Mouse (Mus musculus): ENCODE results near the gene Tmem131l. TPM values are rescaled to one million over a fixed set of nuclear protein-coding genes. Genes with fewer than 3 reads are reported as not detected.

Tmem131l gene
- 81.5 and 84.3 TPM in 2 replicates for polyA plus RNA-seq (2016; fragmentation: Nextera tagmentation; extraction: Ambion mirVana)

GRCm38 (mm10) chr3:84039646-84040475 lies at the start of gene Tmem131l:
TSS of gene Tmem131l (minus strand) at chr3:84040175.
- Histone ChIP-seq H3K27me3 (no peaks in the 10 kb centered on the region), H3K4me1 (peaks cover 30% of the 10 kb centered on the region), H3K4me2 (replicated peaks) (peak within 1 kb of the TSS; percentile 88), H3K9me3 (replicated peaks) (no peaks in the 10 kb centered on the region), H3K27ac (peak within 1 kb of the TSS; percentile 94), H3K9ac (peak within 1 kb of the TSS; percentile 88), H3K4me3 (peak within 1 kb of the TSS; percentile 80), H3K36me3 (no peaks in the 10 kb centered on the region)
- ATAC-seq (ENCODE audit: low FRiP score), result peak; percentile 94
- 2% methylated on average over 93 of the region's 100 CpGs for WGBS

GRCm38 (mm10) chr3:84086921-84087320 lies 46.9 kb upstream of the Tmem131l start:
- H3K27me3 ChIP-seq, result no peaks in the 10 kb centered on the region
- no peak overlapping the region for H3K4me3 ChIP-seq
- no peak overlapping the region for H3K27ac ChIP-seq
- no peak overlapping the region for H3K4me2 ChIP-seq (replicated peaks)
- no peaks in the 10 kb centered on the region for H3K36me3 ChIP-seq
- H3K9ac ChIP-seq, result no peak overlapping the region
- no peaks in the 10 kb centered on the region for H3K4me1 ChIP-seq
- peaks cover 4% of the 10 kb centered on the region; the same call in 1 of the 2 replicates for H3K9me3 ChIP-seq (replicated peaks)
- WGBS, result 68% methylated on average over 2 of the region's 2 CpGs
- no peak for ATAC-seq (ENCODE audit: low FRiP score)

- Histone ChIP-seq H3K9me3 (replicated peaks) (peaks cover 5% of the 10 kb centered on the region; the same call in 1 of the 2 replicates), H3K27ac (no peak overlapping the region), H3K4me3 (no peak overlapping the region), H3K9ac (no peak overlapping the region), H3K27me3 (no peaks in the 10 kb centered on the region), H3K4me1 (no peaks in the 10 kb centered on the region), H3K36me3 (no peaks in the 10 kb centered on the region), H3K4me2 (replicated peaks) (no peak overlapping the region)
- ATAC-seq (ENCODE audit: low FRiP score), result no peak
- 94% methylated on average over 7 of the region's 7 CpGs for WGBS
Observed at GRCm38 (mm10) chr3:84086337-84086736, 46.4 kb upstream of the Tmem131l start.

- Histone ChIP-seq H3K4me3 (no peak overlapping the region), H3K9me3 (replicated peaks) (peaks cover 5% of the 10 kb centered on the region; the same call in 1 of the 2 replicates), H3K9ac (no peak overlapping the region), H3K27ac (no peak overlapping the region), H3K27me3 (no peaks in the 10 kb centered on the region), H3K36me3 (no peaks in the 10 kb centered on the region), H3K4me2 (replicated peaks) (no peak overlapping the region), H3K4me1 (no peaks in the 10 kb centered on the region)
- ATAC-seq (ENCODE audit: low FRiP score), result no peak
- WGBS, result 50% methylated on average over 9 of the region's 9 CpGs
Observed at GRCm38 (mm10) chr3:84085429-84085828, 45.5 kb upstream of the Tmem131l start.

GRCm38 (mm10) chr3:84081208-84081722 lies 41.3 kb upstream of the Tmem131l start:
- Histone ChIP-seq H3K9me3 (replicated peaks) (peaks cover 5% of the 10 kb centered on the region; the same call in 1 of the 2 replicates), H3K27ac (no peak overlapping the region), H3K9ac (no peak overlapping the region), H3K4me3 (no peak overlapping the region), H3K4me1 (peaks cover 9% of the 10 kb centered on the region; the same call in 1 of the 2 replicates), H3K4me2 (replicated peaks) (no peak overlapping the region), H3K36me3 (no peaks in the 10 kb centered on the region), H3K27me3 (no peaks in the 10 kb centered on the region)
- 90% methylated on average over 4 of the region's 4 CpGs for WGBS
- ATAC-seq (ENCODE audit: low FRiP score), result no peak

GRCm38 (mm10) chr3:84080074-84080473 lies 40.1 kb upstream of the Tmem131l start:
- Histone ChIP-seq H3K4me2 (replicated peaks) (no peak overlapping the region), H3K36me3 (no peaks in the 10 kb centered on the region), H3K4me3 (no peak overlapping the region), H3K9me3 (replicated peaks) (peaks cover 5% of the 10 kb centered on the region; the same call in 1 of the 2 replicates), H3K9ac (no peak overlapping the region), H3K27ac (no peak overlapping the region), H3K4me1 (peaks cover 9% of the 10 kb centered on the region; the same call in 1 of the 2 replicates), H3K27me3 (no peaks in the 10 kb centered on the region)
- no peak for ATAC-seq (ENCODE audit: low FRiP score)
- 66% methylated on average over 7 of the region's 7 CpGs for WGBS

- Histone ChIP-seq H3K4me2 (replicated peaks) (no peak overlapping the region), H3K36me3 (no peaks in the 10 kb centered on the region), H3K4me3 (no peak overlapping the region), H3K9me3 (replicated peaks) (peaks cover 5% of the 10 kb centered on the region; the same call in 1 of the 2 replicates), H3K27ac (no peak overlapping the region), H3K9ac (no peak overlapping the region), H3K4me1 (peaks cover 9% of the 10 kb centered on the region; the same call in 1 of the 2 replicates), H3K27me3 (no peaks in the 10 kb centered on the region)
- no peak for ATAC-seq (ENCODE audit: low FRiP score)
- 84% methylated on average over 4 of the region's 4 CpGs for WGBS
Observed at GRCm38 (mm10) chr3:84077505-84077904, 37.5 kb upstream of the Tmem131l start.

GRCm38 (mm10) chr3:84076543-84077332 lies 36.8 kb upstream of the Tmem131l start:
- no peak overlapping the region for H3K27ac ChIP-seq
- H3K9me3 ChIP-seq (replicated peaks), result 0 out of 2 replicates have a peak, but pooled peaks cover under 1% of the 10 kb centered on the region
- no peak overlapping the region for H3K4me3 ChIP-seq
- no peak overlapping the region for H3K9ac ChIP-seq
- peaks cover 9% of the 10 kb centered on the region; the same call in 1 of the 2 replicates for H3K4me1 ChIP-seq
- no peaks in the 10 kb centered on the region for H3K27me3 ChIP-seq
- no peaks in the 10 kb centered on the region for H3K36me3 ChIP-seq
- ATAC-seq (ENCODE audit: low FRiP score), result no peak
- 70% methylated on average over 13 of the region's 13 CpGs for WGBS
- H3K4me2 ChIP-seq (replicated peaks), result no peak overlapping the region

GRCm38 (mm10) chr3:84075516-84075915 lies 35.5 kb upstream of the Tmem131l start:
- no peak for ATAC-seq (ENCODE audit: low FRiP score)
- WGBS, result 69% methylated on average over 4 of the region's 4 CpGs

GRCm38 (mm10) chr3:84074777-84075176 lies 34.8 kb upstream of the Tmem131l start:
- Histone ChIP-seq H3K36me3 (no peaks in the 10 kb centered on the region), H3K4me1 (peaks cover 6% of the 10 kb centered on the region; the same call in 1 of the 2 replicates), H3K4me3 (no peak overlapping the region), H3K4me2 (replicated peaks) (no peak overlapping the region), H3K9me3 (replicated peaks) (no peaks in the 10 kb centered on the region), H3K9ac (no peak overlapping the region), H3K27me3 (no peaks in the 10 kb centered on the region), H3K27ac (no peak overlapping the region)
- WGBS, result 86% methylated on average over 2 of the region's 2 CpGs
- no peak for ATAC-seq (ENCODE audit: low FRiP score)

More at GRCm38 (mm10) chr3:84075516-84075915, 35.5 kb upstream of the Tmem131l start:
- H3K36me3 ChIP-seq, result no peaks in the 10 kb centered on the region
- H3K4me1 ChIP-seq, result peaks cover 9% of the 10 kb centered on the region; the same call in 1 of the 2 replicates
- no peak overlapping the region for H3K9ac ChIP-seq
- no peak overlapping the region for H3K4me2 ChIP-seq (replicated peaks)
- no peaks in the 10 kb centered on the region for H3K9me3 ChIP-seq (replicated peaks)
- H3K27me3 ChIP-seq, result no peaks in the 10 kb centered on the region
- H3K27ac ChIP-seq, result no peak overlapping the region
- H3K4me3 ChIP-seq, result no peak overlapping the region

GRCm38 (mm10) chr3:84071641-84072040 lies 31.7 kb upstream of the Tmem131l start:
- 21% methylated on average over 2 of the region's 2 CpGs for WGBS
- Histone ChIP-seq H3K4me1 (peaks cover 1% of the 10 kb centered on the region; the same call in 1 of the 2 replicates), H3K27me3 (no peaks in the 10 kb centered on the region)

GRCm38 (mm10) chr3:84070811-84071210 lies 30.8 kb upstream of the Tmem131l start:
- no peak overlapping the region for H3K4me2 ChIP-seq (replicated peaks)
- no peak overlapping the region for H3K4me3 ChIP-seq
- no peak overlapping the region for H3K9ac ChIP-seq
- no peaks in the 10 kb centered on the region for H3K9me3 ChIP-seq (replicated peaks)
- no peaks in the 10 kb centered on the region for H3K4me1 ChIP-seq
- no peak for ATAC-seq (ENCODE audit: low FRiP score)
- H3K27ac ChIP-seq, result no peak overlapping the region
- H3K36me3 ChIP-seq, result no peaks in the 10 kb centered on the region
- WGBS, result 93% methylated on average over 8 of the region's 8 CpGs
- H3K27me3 ChIP-seq, result no peaks in the 10 kb centered on the region

More at GRCm38 (mm10) chr3:84071641-84072040, 31.7 kb upstream of the Tmem131l start:
- ATAC-seq (ENCODE audit: low FRiP score), result no peak
- Histone ChIP-seq H3K4me3 (no peak overlapping the region), H3K9me3 (replicated peaks) (no peaks in the 10 kb centered on the region), H3K9ac (no peak overlapping the region), H3K36me3 (no peaks in the 10 kb centered on the region), H3K4me2 (replicated peaks) (no peak overlapping the region), H3K27ac (no peak overlapping the region)
